Mouse (Mus musculus): ENCODE results near the gene Nemf.

- TF ChIP-seq TAL1 (IDR thresholded peaks at IDR 0.05; ENCODE audit: low read length) (no peak), GATA1 (IDR thresholded peaks at IDR 0.05; ENCODE audit: low read length) (no peak)
Measured at GRCm38 (mm10) chr12:69402100-69402499, 45.1 kb upstream of the Nemf start.
